Mouse (Mus musculus): Measurements from ENCODE around the gene Cacna2d3.

GRCm38 (mm10) chr14:29599428-29599827 lies 122.2 kb downstream of the Cacna2d3 start:
- TF ChIP-seq CTCF (IDR thresholded peaks at IDR 0.05; ENCODE audit: control insufficient read depth, insufficient read depth, insufficient replicate concordance, low read depth, low read length) (no peak), POLR2A (IDR thresholded peaks at IDR 0.05; ENCODE audit: control insufficient read depth, low read depth, low read length) (no peak)

All from testis, adult 2 months (tissue).